Mouse (Mus musculus): ENCODE data around the gene Camsap1.

Gene Camsap1

DNA sequence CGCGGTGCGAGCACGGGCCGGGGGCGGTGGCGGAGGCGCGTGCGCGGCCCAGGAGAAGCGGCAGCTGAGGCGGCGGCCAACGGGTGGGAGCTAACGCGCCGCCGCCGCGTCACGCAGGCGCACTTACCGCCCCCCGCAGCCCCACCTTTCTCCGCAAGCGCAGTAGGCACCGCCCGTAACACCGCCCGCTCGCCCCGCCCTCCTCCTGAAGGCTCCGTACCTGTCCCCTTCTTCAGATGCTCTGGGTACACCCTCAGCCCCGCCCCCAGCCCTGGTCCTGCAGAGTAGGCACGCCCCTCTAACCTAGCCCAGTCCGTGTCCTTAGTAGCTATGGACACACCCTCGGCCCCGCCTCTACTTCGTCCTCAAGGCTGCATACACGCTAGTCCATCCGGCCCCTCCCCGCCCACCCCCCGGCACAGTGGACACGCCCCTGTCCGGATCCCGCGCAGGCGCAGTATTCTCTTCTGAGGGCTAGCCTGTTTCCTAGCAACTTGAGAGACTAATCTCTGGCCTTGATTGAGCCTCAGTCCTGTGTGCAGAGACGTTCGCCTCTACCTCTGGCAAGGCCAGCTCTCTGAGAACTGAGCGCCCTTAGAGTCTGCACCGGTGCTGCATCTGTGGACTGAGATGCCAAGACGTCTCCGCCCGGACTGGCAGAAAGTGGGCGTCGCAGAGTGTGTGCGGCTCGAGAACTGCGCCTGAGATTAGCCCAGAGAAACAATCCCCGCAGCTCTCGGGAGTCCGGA, at the start of gene Camsap1:
TSS of gene Camsap1 (minus strand) at position 124 of the 749 bp plus-strand sequence.
- peak; percentile 100 for DNase-seq (ENCODE audit: low spot score)

DNA sequence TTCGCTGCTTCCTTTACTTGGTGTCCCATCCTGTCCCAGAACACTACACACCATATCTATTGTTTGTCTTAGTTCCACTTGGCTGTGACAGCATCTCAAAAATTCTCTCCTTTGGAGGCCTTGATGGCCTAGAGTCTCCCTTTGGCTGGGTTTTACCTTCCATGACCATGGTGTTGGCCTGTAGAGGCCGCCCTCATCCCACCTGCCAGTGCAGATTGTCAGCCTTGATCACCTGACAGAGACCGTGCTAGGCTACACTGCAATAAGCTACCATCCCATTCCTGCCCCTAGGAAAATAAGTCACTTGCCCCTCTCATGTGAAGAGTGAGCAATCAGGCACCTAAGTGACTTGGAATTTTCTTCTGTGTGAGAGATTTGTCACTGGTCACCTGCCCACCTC, 47.2 kb upstream of the Camsap1 start:
- peak; percentile 19 for DNase-seq (ENCODE audit: low spot score)

DNA sequence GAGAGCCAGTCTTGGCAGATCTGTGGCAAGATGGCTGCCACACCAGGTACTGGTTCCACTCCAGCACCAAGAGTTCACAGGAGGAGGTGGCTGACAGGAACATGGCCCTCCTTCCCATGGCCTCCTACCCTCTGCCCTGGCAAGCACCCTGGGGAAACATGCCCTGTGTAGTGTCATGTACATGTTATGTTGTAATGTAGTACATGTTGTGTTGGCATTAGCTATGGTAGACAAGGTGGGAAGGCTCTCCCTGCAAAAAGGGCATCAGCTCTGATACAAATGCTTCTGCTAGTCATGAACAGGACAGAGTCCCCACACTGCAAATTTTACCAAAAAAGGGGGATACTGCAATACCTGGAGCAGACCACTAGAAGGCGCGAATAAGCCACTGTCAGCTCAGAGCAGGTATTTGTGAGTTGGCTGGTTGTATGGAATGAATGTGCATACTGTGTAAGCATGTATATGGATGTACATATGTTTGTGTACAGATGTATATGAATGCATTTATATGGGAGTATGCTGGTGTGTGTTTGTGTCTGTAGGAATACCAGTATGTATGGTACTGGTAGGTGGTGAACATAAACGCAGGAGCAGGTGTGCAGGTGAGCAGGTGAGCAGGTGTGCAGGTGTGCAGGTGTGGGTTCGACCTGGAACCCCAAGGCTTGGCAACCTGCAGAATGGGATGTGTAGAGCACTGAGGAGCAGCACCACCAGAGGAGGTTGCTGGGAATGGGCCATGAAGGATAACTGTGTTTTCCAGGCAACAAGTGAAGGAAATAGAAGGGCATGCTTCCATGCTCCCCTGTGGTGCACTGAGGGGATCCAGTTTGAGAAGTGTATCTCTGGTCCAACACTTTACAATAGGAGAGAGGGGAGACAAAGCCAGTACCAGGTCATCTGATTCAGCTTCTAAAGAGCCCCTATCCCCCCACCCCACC, 41.3 kb upstream of the Camsap1 start:
- peak; percentile 73 for DNase-seq (ENCODE audit: low spot score)

DNA sequence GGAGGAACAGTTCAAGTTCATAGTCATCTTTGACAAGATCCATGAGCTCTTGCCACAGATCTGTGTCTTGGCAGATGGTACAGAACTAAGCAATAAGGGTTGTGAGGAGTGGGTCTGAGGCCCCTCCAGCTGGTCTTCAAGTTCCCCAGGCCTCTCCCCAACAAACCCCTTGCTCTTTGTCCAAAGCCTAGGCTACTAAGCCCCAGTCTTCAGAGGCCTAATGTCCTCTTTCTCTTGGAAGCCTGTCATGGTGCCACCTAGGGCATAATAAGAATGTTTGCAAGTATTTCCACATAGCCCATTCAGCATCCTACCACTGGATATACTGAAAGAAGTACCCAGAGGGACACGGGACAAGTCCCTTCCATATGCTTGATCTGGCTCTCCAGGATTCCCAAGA, 39.5 kb upstream of the Camsap1 start:
- no peak for DNase-seq (ENCODE audit: low spot score)

DNA sequence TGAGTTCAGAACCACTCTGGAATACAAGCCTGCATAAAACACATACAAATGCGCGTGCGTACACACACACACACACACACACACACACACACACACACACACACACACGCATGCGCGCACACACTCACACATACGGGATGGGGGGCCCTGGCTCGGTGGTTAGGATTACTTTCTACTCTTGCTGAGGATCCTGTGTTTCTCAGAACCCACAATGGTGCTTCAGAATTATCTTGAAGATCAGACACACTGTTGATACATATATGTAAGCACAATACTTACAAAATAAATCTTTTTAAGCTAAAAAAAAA, 39.1 kb upstream of the Camsap1 start:
- DNase-seq (ENCODE audit: low spot score) = no peak

DNA sequence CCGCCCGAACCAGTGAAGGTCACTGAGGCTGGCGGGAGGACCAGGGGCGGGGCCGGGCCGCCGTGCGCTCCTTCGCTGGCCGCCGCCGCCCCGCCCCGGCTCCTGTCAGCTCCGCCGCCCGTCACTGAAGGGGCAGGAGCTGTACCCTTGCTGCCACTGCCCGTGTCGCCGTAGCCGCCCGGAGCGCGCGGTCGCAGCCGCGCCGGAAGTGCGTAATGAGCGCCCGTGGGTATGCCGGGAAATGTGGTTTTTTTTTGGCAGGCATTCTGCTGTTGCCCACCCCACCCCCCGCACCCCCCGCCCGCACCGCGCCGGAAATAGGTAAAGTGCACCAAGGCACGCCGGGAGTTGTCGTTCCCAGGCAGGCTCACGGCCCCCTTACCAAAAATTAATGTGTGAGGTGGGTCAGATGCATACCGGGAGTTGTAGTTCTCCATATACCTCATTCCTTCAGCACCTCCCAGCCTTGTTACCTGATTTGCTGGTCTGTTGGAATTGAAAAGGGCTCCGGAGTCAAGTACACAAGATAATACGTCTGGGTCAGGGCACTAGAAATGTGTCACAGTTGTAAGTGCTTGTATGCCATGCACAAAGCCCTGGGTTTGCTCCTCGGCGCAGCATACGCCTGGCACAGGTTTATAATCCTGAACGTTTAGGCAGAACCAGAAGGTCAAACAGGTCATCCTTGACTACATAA, 38.6 kb upstream of the Camsap1 start, which contains the start of gene Ubac1:
TSS of gene Ubac1 (minus strand) at position 187 of the 697 bp plus-strand sequence.
- peak; percentile 93 for DNase-seq (ENCODE audit: low spot score)

DNA sequence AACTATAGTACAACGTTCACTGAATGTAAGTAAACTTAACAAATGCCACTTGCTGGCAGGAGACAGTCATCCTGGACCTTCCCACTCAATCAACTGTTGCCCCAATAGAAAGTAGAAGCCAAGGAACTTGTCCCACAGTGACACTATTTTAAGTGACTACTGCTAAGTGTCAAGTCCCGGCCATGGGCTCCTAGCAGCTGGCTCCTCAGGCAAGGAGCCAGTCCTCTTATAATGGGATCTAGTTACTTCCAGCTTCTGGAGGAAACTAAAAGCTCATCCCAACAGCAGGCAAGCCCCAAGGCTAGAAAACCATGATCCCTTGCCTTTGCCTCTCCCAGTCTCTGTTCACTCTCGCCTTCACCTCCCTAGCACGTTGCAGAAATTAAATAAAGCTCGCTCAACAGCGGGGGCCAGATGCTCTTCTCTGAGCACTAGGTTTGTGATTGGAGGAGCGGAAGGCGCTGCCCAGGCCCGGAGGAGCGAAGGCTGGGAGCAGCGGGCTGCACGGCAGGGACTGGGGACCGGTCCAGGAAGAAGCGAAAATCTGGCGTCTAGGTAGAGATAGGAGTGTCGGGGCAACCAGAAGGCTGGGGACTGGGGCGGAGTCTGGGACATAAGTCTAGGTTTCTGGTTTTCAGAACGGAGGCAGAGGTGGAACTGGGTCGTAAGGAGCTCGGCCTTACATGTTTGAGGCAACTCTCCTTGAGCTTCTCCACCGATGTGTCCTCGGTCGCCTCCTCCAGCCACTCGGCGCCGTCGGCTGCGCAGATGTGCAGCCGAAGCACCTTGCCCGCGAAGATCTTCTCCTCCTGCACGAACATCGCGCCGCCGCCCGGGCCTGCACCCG, 37.9 kb upstream of the Camsap1 start:
- DNase-seq (ENCODE audit: low spot score) = peak; percentile 56

DNA sequence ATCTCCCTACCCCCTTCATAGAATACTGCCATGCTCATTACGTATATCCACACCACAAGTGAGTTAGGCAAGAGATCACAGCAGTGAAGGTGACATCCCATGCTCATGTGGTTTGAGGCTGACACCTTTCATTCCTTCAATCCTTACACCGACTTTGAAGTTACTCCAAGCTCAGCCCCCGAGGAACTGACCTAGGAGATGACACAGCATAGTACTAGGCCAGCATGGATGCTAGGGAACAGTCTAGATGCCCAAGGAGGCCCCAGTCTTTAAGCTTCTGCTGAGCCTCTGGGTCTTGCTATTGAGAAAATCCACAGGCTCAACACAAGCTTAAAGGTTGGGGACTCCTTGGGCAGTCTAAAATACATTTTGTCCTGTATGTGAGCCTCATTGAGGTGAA, 36.8 kb upstream of the Camsap1 start:
- DNase-seq (ENCODE audit: low spot score) = no peak

DNA sequence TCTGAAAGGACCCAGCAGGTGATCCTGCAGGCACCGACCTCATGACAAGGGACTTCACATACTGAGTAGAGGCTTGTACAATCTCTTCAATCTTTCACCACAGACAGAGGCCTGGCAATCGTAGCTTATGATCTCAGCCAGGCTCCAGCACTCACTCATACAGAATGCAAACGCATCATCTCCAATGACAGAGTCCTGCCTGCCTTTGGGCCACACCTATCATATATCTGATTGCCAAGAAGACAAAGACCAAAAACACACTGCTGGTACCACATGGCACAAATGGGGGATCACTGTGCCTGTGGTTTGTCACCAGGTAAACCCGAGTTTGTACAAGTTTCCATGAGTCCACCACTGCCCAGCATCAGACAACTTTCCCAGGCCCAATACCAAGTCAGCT, 34.2 kb upstream of the Camsap1 start:
- no peak for DNase-seq (ENCODE audit: low spot score)

DNA sequence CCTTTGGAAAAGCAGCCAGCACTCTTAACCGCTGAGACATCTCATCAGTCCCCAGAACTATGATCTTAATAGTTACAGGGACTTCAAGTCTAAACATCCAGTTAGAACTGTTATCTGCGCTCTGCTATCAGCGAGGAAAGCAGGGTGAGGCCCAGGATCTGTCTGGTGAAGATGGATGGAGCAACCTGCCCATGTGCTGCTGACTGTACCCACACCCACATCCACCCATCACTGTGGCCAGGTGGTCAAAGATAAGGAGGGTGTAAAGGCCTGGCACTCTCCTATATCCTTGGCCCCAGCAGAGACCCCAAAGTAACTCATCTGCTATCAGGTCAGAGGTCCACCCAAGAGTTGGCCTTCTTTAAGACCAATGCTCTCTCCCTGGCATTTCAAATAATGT, 30.6 kb upstream of the Camsap1 start:
- no peak for DNase-seq (ENCODE audit: low spot score)

DNA sequence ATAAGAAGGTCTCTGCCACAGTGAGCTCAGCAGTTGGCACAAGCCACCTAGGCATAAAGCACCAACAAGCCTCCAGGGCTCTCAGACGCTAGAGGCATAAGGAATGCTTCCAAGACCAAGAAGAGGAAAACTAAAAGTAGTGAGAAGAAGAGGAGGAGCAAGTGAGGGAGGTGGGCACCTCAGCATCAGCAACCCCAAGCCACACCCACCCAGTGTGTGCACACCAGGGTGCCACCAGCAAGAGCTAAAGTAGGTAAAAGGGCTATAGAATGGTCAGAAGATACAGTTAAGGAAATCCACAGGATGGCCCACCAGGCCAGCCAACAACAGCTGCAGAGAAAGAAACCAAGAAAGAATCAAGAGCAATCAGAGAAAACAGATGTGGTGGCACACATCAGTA, 28.3 kb upstream of the Camsap1 start:
- no peak for DNase-seq (ENCODE audit: low spot score)

DNA sequence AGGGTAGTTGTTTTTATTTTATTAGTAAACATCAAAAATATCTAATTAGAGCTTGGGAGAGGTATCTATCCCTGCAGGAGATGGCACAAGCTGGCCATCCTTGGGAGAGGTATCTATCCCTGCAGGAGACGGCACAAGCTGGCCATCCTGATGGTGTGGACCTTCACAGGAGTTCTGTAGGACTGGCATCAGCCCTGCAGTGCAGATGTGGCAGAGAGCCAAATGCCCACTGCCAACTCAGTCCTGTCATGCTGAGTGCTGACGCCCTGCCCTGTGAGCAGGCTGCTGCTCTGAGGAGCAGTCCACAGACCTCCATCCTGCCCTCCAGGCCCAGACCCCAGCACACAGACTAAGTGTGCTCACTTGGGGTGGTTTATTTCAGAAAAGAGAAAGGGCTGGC, 18.9 kb upstream of the Camsap1 start:
- no peak for DNase-seq (ENCODE audit: low spot score)

DNA sequence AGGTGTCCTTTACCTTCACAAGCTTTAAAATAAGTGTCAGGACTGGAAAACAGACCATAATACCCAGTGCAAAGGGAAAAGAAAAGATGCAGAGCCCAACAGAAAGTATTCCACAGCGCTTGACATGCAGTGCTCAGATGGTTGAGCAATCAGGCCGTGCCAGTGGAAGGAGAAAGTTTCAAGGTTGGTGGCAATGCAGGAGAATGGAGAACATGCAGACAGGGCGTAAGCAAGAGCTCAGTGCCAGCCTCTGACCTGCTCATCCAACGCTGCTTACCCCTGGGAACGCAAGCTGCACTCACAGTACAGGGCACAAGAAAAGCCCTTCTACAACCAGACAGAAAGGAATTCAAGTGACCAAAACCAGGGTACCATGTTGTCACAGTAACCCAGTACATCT, 18.1 kb upstream of the Camsap1 start:
- DNase-seq (ENCODE audit: low spot score) = no peak

DNA sequence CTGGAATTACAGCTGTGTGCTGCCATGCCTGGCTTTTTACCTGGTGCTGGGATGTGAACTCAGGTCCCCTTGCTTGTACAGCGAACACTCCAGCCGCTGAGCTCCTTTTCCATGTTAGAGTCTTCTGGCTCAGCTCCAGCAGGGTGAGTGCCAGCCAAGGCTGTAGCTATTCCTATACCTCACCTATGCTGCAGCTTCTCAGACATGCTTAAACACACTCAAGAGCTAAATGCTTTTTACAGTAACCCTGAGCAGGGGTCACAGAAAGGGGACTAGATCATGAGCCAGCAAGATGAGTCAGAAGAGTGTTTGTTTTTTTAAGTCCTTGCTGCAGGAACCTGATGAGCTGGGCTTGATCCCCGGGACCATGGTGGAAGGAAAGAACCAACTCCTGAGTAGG, 14.6 kb upstream of the Camsap1 start:
- no peak for DNase-seq (ENCODE audit: low spot score)

DNA sequence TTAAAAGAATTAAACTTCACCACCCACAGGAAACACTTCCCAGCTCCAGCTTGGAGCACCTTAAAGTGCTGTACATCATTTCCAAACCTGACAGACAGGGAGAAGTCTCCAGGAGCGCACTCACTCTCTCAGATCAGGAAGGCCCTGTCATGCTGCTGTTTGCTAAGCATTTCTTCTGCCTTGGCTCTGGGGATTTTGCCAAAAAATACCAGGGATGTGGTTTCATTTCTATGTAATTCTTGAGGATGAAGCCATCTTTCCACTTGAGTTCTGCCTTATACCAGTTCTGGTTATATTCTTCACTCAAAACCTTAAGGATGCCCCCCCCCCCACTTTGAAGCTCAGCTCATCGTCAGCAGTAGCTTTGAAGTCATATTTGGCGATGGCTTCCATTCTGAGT, 11.7 kb upstream of the Camsap1 start:
- no peak for DNase-seq (ENCODE audit: low spot score)

DNA sequence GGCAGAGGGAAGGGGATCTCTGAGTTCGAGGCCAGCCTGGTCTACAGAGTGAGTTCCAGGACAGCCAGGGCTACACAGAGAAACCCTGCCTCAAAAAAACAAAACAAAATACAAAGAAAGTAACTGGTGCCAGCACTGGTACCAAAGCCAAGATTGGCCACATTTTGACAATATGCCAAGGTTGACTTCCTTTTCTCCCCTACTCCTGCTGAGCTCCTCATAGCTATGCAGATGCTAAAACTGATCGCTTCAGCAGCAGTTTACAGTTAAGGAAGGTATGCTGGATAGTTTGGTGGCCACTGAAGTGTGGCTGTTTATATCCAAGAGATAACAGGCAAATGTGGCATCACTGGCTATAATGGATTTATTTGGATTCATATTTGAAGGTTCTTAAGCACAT, 9.2 kb upstream of the Camsap1 start:
- DNase-seq (ENCODE audit: low spot score) = no peak

DNA sequence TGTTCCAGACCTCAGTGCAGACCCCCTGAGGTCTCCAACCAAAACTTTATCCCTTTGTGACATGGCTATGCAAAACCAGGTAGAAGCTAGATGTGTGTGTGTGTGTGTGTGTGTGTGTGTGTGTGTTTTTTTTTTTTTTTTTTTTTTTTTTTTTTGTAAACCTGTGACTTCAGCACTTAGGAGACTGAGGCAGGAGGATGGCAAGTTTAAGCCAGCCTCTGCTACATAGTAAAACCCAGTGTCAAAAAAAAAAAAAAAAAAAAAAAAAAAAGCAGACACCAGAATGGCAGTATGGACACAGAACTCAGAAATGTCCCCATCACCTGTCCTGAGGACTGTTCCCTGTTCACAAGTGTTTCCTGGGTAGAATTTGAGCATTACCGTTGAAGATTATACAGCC, 6.6 kb upstream of the Camsap1 start:
- DNase-seq (ENCODE audit: low spot score) = no peak

DNA sequence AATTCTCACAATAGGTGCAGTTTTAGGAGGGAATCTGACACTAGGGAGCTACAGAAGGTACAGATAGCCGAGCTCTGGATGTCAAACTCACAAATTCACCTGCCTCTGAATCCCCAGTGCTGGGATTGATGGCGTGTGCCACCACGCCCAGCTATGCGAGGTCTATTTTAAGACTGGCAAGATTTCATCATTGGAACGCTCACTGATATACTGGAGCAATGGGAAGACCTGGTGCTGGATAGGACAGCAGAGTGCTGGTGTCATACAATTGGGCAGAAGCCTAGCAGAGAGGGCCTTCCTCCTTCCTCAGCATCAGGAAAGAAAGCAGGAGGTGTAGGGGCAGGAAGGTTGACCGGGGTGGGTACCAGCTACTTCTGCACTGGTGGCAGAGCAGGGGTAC, 4.7 kb upstream of the Camsap1 start:
- DNase-seq (ENCODE audit: low spot score) = no peak

DNA sequence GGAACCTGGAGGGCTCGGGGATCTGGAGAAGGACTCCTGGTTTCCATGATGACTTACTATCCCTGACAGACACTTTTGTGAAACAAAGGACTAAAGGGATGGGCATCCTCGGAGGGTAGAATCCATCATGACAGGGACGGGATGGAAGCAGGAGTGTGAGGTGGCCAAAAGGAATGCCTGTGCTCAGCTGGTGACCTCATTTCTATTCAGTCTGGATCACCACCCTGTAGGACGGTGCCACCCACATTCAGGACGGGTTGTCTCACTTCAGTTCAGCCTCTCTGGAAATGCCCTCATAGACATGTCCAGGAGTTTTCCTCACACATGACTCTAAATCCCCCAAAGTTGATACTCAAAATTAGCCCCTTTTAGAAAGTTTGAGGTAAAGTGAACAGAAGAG, 3.5 kb upstream of the Camsap1 start:
- no peak for DNase-seq (ENCODE audit: low spot score)

DNA sequence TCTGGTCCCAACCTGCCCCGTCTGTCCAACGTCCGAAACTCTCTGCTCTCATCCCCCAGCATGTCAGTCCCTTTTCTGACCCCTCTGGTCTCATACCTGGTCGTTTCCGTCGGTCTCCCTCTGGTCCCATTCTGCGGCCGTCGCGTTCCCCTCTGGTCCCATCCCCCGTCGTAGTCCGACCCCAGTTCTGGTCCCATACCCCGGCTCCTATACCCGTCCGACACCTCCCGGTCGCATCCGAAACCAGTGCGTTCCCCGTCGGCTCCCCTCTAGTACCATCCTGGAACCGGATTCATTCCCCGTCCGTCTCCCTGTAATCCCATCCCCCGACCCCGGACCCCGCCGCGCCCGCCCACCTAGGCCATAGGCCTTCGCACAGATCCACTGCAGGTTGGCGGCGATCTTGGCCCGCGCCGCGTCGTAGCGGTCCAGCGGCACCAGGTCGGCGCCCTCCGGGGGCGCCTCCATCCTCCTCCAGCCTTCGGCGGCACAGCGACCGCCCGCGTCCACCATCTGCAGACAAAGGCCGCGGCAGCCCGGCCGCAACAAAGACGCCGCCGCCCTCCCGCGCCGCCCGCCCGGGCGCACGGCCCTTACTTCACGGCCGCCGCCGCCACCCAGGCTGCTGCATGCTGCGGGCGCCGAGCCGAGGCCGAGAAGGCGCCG, 523 bp downstream of the Camsap1 start:
- DNase-seq (ENCODE audit: low spot score) = peak; percentile 37

DNA sequence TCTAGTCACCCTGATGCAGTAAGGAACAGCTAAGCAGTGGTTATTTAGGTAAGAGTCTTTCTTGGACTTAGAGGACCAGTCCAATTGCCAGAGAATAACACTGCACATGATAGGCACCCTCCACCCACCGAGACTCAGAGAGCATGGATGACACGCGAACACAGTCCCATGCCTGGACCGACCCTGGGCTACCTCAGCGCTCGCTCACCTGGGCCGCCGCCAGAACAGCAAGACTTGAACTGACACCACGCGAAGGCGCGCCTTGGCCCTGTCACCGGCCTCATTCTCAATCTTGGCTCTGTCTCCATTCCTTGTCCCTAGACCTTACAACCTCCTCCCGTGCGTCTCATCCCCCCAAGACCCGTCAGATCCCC, 1.0 kb downstream of the Camsap1 start:
- peak; percentile 10 for DNase-seq (ENCODE audit: low spot score)

Measured in embryo, embryonic 10.5 days (tissue).